Mouse (Mus musculus) layer of hippocampus, postnatal 25 days (tissue): ENCODE measurements around the gene Cacna1g. TPM values are rescaled to one million over a fixed set of nuclear protein-coding genes. Genes with fewer than 3 reads are reported as not detected.
A peak's percentile ranks its signal among the peaks of the same experiment; 100 is the strongest.
"Not testable (repeated sequence)": the region's sequence is repeated elsewhere in the genome, so short reads cannot be mapped to it uniquely, and the experiment has no call there.

Experiments
- DNase-seq, 2 experiments: peaks; one replicate each; pipeline ENCODE4 v3.0.0; 2022; ENCODE audit warnings: mixed read lengths in 2 of 2, low spot score in 1 of 2; ENCODE audit errors: extremely low spot score in 1 of 2
- total RNA-seq, 2 experiments: library from RNA; stranded (reverse); gene quantifications; 2 replicates each; pipeline ENCODE4 v1.2.3; 2021

Cacna1g gene
- total RNA-seq, 2 experiments from 2014 or later, result 49.7 to 72.3 TPM

DNA sequence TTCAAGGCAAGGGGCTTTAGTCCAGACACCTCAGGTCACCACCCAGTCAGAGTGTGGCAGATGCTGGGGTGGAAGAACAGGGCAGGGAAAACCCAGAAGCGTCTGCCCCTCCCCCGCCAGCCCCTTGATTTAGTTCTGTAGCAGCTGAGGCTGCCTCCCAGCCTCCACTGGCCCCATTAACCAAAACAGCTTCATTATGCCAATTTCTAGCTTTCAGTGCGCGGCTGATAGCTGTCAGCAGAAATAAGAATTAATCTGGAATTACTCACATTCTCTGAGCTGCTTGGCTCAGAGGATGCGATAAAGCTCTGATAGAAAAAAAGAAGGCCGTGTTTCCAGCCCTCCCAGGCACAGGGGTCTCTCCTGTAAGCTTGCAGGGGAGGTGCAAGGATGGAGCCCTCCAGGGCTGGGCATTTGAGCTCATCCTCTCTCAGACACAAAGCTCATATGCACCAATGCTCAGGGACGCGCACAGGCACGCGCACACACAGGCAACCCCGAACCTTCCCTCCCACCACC lies 66.1 kb downstream of the Cacna1g start:
- DNase-seq, result peak in 1 of 2 experiments; percentile 35

DNA sequence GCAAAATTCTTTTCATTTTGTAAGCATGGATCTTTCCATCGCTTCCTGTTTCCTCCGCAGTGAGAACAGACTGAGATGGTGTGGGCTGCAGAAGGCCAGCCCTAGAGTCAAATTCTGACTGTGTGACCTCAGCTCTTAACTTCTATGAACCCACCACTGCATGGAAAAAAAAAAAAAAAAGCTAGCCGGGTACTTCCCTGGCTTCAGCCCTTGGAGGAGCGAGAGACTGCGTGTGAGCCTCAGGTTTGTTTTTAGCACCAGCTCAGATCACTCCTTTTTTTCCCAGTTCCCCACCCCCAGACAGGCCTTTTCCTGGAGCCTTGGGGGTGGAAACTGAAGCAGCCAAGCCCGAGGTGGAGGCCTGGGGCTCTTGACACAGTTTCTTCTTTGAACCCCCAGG lies 68.7 kb downstream of the Cacna1g start:
- DNase-seq, result no peak

DNA sequence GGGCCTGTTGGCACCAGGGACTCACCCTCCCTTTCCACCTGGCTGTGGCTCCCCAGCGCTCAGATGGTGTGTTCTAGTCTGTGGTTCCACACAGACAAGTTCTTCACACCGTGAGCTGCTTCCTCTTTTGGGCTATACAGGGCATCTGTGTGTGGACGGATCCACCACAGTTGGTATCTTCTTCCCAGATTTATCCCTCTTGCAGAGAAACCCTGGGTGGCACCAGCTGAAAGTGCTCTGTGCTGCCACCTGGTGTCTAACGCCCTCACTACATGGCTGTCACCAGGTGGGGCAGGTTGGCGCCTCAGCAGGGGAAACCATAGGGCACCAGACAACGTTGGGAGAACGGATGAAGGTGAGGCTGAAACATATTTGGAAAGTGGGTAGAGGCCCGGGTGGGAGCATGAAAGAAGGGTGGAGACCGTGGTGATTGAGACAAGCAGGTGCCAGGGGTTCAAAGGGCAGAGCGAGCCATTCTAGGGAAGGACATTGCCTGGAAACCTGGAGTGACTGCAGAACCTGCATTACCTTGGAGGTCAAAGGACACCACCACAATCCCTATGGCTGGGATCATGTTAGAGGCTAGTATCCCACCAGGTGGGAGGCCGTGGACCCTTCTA lies 69.2 kb downstream of the Cacna1g start:
- peak; percentile 86 to 97 for DNase-seq

DNA sequence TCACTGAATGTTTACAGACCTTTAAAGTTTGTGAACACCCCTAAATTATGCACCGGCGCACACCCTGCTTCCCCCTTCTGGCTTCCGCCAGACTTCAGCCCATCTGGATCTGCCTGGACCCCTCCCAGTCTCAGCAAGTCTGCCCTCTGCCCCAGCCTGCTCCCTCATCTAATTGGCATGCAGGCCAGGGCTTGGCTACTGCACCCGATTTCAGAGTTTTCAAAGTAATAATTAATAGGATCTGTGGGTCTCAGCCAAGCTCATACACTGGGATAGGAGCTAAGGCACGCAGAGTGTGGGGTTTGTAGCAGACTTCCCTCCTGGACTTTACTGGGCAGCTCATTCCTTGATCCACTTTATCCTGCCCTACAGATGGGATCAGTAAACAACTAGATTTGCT lies 69.8 kb downstream of the Cacna1g start:
- no peak for DNase-seq

DNA sequence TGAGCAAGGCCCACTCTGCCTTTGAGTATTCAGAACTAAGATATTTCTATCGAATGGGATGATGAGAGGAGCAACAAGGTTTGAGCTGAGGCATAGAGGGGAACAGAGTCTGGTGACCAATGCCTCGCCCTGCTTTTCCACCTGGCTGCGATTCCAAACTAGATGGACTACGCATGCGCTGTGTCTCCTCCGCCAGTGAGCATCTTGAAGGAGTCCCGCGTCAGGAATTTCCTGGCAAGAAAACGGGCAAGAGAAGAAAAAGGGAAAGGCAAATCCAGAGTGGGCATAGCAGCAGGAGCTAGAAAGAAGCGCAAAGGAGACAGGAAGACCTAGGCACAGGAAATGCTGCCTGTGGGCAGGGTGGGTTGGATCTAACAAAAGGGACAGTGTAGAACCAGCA lies 70.2 kb downstream of the Cacna1g start:
- no peak for DNase-seq

DNA sequence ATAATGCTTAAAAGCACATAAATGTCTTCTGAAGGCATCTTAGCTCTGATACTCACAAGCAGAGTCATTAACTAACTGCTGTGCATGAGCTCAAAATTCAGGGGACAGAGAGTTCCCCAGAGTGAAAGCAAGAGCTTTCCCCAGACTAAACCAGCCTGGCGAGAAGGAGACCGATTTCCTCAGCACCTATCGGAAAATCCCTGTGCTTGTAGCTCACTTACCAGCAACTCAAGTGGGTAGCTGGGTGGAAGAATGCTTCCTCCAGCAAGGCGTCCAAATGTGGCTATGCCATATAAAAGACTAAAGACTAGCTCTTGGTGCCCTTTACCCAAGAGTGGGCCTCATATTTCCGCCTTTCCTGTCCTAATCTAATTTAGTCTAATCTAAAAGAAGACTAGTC lies 71.3 kb downstream of the Cacna1g start:
- DNase-seq, result no peak

DNA sequence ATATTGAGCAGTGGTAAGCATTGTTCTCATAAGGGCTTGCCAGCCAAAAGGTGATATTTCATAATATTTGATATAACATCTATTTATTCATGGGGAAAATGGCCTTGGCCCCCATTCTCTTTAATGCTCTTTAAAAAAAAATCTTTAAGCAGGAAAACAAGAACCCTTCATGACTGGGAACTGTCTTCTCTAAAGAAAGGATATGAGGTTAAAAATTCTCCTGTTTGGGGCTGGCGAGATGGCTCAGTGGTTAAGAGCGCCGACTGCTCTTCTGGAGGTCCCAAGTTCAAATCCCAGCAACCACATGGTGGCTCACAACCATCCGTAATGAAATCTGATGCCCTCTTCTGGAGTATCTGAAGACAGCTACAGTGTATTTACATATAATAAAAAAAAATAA lies 72.0 kb downstream of the Cacna1g start:
- DNase-seq, result not testable (repeated sequence)

DNA sequence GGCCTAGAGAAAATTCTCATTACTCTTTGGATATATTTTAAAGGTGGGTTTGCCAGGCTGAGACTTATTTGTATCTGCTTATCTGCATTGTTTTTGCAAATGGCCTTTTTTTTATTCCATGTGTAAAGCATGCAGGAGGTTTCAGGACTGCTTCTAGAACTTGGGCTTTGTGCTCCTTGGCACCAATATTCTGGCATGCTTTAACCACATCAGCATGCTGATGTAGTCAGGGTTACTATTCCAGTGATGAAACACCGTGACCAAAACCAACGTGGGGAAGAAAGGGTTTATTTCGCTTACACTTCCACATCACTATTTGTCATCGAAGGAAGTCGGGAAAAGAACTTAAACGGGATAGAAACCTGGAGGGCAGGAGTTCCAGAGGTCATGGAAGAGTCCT lies 73.0 kb downstream of the Cacna1g start:
- DNase-seq, result no peak

DNA sequence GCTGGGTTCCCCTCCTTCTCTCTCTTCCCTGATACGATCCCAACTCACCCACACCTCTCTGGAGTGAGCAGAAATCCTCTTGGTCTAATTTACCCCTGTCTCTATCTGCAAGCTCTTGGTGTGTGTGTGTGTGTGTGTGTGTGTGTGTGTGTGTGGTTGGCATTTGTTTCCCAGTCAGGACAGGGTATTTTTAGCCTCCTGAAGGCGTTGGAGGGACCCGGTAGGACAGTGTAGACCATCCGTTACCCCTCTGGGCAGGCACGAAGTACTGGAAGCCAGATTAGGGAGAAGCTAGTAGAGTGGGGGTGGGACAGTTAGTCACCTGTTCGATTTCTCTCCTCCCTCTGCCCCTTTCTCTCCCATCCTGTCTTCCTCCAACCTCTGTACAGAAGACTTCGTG lies 79.9 kb downstream of the Cacna1g start:
- no peak for DNase-seq

DNA sequence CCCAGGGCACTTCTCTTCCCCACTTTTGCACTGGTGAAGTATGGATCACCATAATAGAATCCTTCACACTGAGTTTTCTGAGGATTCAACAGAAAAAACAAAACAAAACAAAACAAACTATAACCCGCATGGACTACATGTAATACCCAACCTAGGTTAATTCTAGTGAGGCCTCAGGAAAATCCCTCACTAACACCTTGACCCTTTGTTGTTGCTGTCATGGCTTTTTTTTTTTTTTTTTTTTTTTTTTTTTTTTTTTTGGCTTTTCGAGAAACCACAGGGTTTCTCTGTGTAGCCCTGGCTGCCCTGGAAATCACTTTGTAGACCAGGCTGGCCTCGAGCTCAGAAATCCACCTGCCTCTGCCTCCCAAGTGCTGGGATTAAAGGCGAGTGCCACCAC lies 80.5 kb downstream of the Cacna1g start:
- DNase-seq, result not testable (repeated sequence)

DNA sequence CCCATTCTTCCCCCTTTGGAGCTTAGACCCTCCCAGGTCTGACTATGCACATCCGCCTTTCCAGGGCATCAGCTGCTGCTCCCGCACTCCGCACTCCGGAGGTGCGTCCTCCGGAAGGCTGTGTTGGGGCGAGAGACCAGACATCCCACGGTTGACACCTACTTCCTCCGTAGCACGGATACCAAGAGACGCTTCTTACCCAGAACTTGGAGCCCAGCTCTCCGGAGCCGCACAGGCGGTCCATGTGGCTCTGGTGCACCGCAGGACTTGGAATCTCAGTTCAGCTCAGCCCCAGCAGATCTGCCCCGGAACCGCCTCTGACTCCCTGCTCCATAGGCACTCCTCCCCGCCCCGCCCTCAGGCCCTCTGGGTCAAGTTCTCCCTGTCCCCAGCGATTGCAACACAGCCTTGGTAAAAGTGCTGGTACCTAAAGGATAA lies 81.3 kb downstream of the Cacna1g start, which contains the start of gene Abcc3:
Abcc3 (minus strand) TSS at position 326 of the 438 bp plus-strand sequence.
- DNase-seq, result no peak

DNA sequence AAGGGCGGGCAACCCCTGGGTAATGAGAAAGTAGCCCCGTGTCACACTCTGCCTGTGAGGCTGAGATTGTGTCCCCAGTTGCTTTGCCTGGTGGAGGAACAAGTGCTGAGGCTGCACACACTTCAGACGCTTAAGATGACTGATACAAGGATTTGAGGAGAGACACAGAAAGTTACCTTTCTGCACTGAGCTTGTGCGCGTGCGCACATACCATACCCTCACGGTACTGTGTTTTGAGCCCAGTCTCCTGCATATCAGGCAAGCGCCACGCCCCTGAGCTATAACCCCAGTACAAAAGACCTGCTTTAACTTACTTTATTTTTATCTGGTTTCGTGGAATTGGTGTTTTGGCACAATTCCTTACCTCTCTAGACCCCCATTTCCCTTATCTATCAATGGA lies 82.3 kb downstream of the Cacna1g start:
- DNase-seq, result no peak

DNA sequence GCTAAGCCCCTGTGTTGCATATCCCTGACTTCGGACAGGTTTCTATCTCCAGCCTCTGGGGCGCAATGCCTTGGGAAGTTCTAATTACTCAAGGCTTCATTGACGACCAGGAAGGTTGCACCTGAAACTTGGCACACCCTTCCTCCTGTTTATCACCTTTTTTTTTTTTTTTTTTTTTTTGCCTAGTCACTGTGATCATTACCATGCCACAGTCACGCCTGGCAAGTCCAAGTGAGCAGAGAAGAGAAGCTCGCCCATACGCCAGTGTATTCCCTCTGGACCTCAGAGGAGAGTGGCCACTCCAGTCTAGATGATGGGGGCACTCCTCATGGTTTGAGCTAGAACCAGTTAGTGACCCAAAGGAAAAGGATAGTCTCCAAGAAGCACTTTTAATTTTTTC lies 83.2 kb downstream of the Cacna1g start:
- DNase-seq, result no peak

DNA sequence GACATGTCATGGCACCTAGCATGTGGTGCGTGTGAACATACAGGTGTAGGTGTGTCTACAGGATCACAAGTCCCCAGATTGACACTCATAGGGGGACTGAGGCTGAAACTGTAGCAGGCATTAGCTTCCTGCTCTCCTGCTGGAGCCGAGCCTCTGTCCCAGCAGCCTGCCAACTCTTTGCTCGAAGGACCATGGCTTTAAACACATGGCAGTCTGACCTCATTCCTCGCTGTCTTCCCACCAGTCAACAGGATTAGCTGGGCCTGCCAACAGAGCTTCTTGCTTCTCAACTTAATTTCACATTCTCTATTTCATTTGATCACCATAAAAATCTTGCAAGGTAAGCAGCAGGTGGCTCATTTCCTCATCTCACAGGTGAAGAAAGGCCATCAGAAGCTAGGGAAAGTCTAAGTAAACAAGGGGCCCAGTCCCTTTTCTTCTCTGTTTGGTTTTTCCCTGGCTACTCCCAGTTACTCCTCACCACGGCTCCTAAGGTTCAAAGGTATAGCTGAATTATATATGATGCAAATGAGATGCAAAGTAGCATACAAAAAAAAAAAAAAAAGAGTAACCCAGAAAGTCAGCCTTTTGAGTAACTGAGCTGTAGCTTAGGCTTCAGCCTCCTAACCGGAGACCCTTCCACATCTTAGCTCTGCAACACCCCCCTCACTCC lies 84.1 kb downstream of the Cacna1g start:
- DNase-seq, result no peak

DNA sequence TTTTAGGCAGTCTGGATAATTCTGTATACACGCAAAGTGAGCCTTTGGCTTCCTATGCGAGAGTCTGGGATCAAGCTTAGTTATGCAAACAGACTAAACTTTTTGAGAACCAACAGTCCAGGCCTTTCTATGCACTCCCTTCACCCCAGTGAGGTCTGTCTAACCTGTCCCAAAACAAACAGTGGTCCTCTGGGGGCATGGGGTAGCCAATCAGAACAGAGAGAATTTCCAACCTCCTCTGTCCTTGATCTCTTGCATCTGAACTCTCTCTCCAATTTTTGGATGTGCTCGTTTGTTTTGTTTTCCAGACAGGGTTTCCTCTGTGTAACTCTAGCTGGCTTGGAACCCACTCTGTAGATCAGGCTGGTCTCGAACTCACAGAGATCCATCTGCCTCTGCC lies 85.0 kb downstream of the Cacna1g start:
- DNase-seq, result no peak

DNA sequence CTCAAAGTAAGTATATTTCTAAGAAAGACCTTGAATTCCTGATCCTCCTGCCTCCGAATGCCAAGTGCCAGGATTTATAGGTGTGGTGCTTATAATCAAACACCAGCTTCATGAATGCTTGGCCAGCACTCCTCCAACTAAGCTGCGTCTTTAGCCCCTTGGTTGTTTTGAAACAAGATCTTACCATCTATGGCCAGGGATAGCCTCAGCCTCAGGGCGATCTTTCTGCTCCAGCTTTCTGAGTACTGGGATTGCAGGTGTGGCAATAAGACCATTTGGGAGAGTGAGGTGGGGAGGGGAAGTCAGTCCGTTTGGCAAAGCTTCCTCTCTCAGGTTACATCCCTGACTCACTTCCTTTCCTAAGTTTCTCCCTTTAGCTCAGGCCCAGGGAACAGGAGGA lies 86.2 kb downstream of the Cacna1g start:
- DNase-seq, result no peak

DNA sequence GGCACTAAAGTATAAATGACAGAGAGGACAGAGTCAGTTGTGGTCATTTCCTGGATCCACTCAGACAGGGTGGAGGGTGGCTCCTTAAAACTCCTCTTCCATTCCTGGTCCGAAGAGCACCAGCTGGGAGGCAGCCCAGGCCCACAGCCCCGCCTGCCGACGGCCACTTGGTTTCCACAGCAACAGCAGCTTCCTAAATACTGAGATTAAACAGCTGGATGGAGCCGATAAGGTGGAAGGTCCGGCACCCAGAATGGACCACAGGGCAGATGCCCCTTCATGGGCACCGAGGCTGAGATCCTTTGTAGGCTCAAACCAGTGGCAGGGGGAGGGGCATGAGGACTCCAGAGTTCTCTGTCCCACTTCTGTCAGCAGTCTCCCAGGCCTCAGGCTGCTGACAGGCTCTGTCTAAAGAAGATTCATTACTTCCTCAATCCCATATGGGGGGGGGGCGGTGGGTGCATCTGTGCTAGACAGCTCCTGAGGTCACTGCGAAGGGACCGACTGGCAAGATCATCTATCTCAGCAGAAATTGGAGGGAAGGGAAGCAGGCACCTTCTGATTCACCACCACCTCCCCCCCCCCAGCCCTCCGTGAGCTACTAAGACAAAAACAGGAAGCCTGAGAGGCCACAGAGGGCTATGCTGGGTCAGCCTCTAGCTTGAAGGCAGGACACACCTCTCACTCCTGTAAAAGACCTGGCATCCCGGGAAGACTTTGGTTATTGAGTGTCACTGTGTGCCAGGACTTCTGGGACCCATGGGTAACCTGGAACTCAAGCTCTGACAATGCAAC lies 87.8 kb downstream of the Cacna1g start:
- DNase-seq, result no peak

DNA sequence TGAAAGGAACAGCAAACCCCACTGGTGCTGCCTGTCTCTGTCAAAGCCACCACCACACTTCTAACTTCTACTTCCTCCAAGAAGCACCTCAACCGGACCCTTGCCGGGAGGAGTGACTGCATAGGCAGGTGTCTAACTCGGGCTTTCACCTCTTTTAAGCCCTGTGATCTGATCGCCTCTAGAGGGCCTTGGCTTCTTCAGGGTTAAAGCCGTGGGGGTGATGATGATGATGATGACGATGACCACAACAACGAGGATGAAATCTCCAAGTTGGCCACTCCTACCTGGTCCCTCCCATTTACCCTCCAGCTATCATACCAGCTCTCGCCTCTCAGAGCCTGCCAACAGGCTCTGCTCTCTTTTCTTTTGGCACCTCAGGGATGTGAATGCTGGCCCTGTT lies 94.3 kb downstream of the Cacna1g start:
- DNase-seq, result no peak

DNA sequence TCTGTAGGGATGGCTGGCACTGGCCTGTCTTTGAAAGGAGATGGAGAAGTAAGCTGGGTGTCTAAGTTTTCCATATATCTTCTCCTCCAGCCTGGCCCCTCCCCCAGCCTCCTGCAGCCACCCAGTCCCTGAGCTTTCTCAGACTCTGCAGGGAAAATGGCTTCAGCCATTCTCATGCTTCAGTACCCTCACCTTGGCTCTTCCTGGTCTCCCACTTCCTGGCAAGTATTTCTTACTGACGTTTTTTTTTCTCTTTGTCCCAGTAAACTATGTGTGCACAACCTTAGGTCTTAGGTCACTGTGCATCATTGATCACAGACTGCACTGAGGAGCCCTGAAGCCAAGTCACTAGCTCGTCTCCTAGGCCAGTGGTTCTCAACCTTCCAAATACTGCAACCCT lies 94.9 kb downstream of the Cacna1g start:
- no peak for DNase-seq

DNA sequence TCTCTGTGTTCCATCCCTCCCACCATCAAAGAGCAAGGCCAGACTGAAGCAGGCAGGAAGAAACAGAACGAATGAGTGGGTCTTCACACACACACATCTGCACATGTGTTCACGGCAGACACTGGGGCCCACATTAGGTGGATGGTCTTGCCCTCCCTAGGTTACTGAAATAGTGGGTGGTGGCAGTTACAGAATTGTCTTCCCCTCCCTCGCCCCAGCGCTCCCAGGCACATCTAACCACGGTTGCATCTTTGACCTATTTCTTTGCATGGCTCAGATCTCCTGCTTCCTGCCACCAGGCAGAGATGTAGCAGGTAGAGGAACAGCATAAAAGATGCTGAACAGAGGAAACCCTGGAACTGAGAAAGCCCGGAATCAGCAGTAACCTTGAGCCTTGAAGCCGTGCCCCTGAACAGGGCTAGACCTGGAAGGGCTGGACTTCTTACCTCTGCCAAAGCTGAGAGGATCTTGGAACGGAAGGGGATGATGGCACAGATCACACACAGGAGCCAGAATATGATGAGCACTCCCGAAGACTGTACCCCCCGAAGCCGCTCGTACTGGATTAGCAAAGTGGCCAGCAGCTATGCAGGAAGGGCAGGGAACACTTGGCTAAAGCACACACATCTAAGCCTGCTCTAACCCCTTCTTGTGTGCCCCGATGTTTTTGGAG lies 99.6 kb downstream of the Cacna1g start:
- DNase-seq, result no peak

DNA sequence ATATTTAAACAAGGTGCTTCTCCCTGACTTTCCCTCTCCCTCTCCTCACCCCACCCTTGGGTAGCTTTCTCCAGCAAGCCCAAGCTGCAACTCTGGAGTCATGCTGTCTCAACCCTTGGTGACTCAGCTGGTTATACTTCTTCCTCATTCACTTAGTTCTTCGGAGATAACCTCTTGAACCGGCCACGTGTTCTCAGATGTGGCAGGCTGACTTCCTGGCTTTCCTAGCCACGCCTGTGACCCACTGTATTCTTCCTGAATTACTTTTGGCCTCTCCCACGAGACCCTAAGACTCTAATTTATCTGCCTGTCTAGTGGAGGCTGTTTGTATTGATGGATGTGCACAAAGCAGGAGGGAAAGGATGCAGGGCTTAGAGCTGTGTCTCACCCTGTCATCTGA lies 103.2 kb downstream of the Cacna1g start:
- DNase-seq, result no peak
